Mouse (Mus musculus) myocyte (in vitro differentiated cells): ENCODE measurements around the gene Rai1.

Experiments used
- E2F4 ChIP-seq: IDR thresholded peaks from one replicate; pipeline ENCODE4 v1.6.1; 2011; ENCODE audit warnings: mild to moderate bottlenecking, control low read depth, moderate library complexity; ENCODE audit not compliant: insufficient read depth
- POLR2A ChIP-seq: IDR thresholded peaks from one replicate; pipeline ENCODE4 v1.6.1; 2011; ENCODE audit warnings: low read depth, mild to moderate bottlenecking, control low read depth, moderate library complexity; ENCODE audit not compliant: insufficient read length

DNA sequence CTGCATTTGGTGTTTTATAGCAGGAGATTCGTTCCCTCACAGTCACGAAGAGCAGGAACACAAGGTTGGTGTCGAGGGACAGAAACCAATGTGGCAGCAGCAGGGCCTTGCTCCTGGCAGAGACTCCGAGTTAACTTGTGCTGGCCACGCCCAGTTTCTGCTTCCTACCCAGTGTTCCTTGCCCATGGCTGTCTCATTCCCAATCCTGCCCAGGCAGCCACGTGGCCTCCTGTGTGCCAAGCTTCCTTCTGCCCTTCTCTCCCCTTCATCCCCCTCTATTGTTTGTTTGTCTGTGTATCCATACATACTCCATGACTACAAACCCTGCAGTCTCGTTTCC, 13.4 kb upstream of the Rai1 start:
- TF ChIP-seq E2F4, result no peak
- TF ChIP-seq POLR2A, result no peak
